Mouse (Mus musculus) spleen, embryonic (tissue): Measurements from ENCODE around the gene Olfr1490.
"Not testable (repeated sequence)": the region's sequence is repeated elsewhere in the genome, so short reads cannot be mapped to it uniquely, and the experiment has no call there.

ENCODE experiments used
- CTCF ChIA-PET: fragments of 350-600 bp; sonication (Branson Sonifier 250); formaldehyde crosslinking; loops from one replicate; lab custom pipeline; 2022; lab: Charles Lee

The Olfr1490 gene

GRCm38 (mm10) chr19:13650791-13651190 lies at the start of gene Olfr1490:
Gene Olfr1490, plus strand, starts transcription at chr19:13651091.
- CTCF ChIA-PET: no interaction called here

DNA sequence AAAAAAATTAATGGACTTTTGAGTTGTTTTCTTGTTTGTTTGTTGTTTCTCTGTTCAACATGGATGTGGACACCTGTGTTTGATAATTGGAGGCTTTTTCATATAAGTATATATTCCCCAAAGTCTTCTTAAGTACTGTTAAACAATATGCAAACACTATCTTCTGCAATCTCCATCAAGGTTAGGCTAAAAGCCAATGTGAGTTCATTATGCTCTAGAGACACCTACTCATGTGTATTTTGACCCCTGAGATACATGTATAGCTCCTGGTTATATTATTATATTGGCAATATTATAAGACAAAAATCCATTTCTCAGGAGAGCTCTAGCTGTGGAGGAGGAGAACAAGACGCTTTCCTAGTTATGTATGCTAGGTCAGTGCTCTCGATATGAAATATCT lies 33.8 kb upstream of the Olfr1490 start, which contains the start of gene Olfr1487:
Olfr1487 (plus strand) TSS at position 301 of the 400 bp plus-strand sequence.
- CTCF ChIA-PET: not testable (repeated sequence)

DNA sequence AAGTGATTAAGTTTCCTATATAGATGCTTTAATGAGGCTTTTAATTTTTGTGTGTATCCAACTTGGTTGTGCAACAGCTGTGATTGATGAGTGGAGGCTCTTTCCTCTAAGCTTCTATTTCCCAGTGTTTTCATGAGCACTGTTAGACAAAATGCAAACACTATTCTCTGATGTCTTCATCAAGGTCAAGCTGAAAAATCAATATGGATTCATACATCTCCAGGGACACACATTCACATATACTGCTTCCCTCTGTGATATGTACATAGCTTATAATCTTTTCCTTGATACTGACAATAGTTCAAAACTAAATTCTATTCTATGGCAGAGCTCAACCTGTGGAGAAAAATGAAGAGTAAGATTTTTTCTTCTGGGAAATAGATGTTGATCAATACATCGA lies 19.6 kb upstream of the Olfr1490 start, which contains the start of gene Olfr1489:
Olfr1489 (plus strand) TSS at position 301 of the 400 bp plus-strand sequence.
- CTCF ChIA-PET: no interaction called here

DNA sequence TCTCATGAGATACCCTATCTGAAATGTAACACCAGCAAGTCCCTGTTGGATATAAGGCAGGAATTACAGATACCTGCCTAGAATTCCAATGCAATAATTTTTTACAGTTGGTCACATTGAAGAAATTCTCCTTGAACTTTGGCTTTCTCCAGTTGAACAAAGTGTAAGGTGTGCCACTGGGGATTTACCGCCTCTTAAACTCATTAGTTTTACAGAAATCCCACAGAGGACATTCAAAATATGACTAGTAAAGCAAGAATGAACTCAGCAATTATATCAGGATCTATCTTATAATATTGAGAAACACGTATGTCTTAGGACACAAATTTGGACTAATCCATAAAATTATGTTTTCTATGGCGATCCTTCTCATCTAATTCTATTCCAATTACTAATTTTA lies 46.1 kb downstream of the Olfr1490 start, which contains the start of gene Olfr1491:
Olfr1491 (plus strand) TSS at position 301 of the 400 bp plus-strand sequence.
- CTCF ChIA-PET: no interaction called here
